Mouse (Mus musculus) embryonic facial prominence, embryonic 14.5 days (tissue): ENCODE results near the gene Lyrm9. TPM values are rescaled to one million over a fixed set of nuclear protein-coding genes. Genes with fewer than 3 reads are reported as not detected.

Source experiments
- ATAC-seq: fragments of 200-750 bp; cut with Nextera tagmentation; 2 replicates; pipeline ENCODE4 v1.8.0; 2017; ENCODE audit warnings: low read depth, moderate number of reproducible peaks, moderate TSS enrichment
- DNase-seq: peaks from one replicate; pipeline ENCODE4 v3.0.0-alpha.2; 2015; ENCODE audit warnings: low spot score
- H3K27ac ChIP-seq: fragments of 300-500 bp; sonication (generic); replicated peaks from 2 replicates; pipeline ENCODE4 v1.5.1; 2014; ENCODE audit warnings: low read depth, mild to moderate bottlenecking, low read length, moderate library complexity
- H3K27me3 ChIP-seq: fragments of 300-500 bp; sonication (generic); replicated peaks from 2 replicates; pipeline ENCODE4 v1.6.1; 2014; ENCODE audit warnings: low read length; ENCODE audit not compliant: control insufficient read depth, insufficient read depth
- H3K36me3 ChIP-seq: fragments of 300-500 bp; sonication (generic); 2 replicates; pipeline ENCODE4 v1.6.1; 2014; ENCODE audit warnings: low read length, mixed read lengths; ENCODE audit not compliant: control insufficient read depth, insufficient read depth
- H3K4me1 ChIP-seq: fragments of 300-500 bp; sonication (generic); 2 replicates; pipeline ENCODE4 v1.6.1; 2014; ENCODE audit warnings: antibody characterized with exemption, low read length; ENCODE audit not compliant: control insufficient read depth, insufficient read depth
- H3K4me2 ChIP-seq: fragments of 300-500 bp; sonication (generic); 2 replicates; pipeline ENCODE4 v1.6.1; 2014; ENCODE audit warnings: low read depth, mild to moderate bottlenecking, low read length, moderate library complexity, mixed read lengths
- H3K4me3 ChIP-seq: fragments of 300-500 bp; sonication (generic); 2 replicates; pipeline ENCODE4 v1.5.1; 2014; ENCODE audit warnings: low read depth, mild to moderate bottlenecking, low read length
- H3K9ac ChIP-seq: fragments of 300-500 bp; sonication (generic); 2 replicates; pipeline ENCODE4 v1.6.1; 2014; ENCODE audit warnings: low read depth, mild to moderate bottlenecking, low read length, moderate library complexity, mixed read lengths
- H3K9me3 ChIP-seq: fragments of 300-500 bp; sonication (generic); 2 replicates; pipeline ENCODE4 v1.6.1; 2016; ENCODE audit warnings: low read length; ENCODE audit not compliant: control insufficient read depth
- WGBS: fragments of 180-500 bp; shearing (Covaris S2); extraction: QIAGEN DNeasy Blood & Tissue Kit; methylation state at CpG from one replicate; pipeline ENCODE4 v1.1.7; 2014; 5-methylcytosine and 5-hydroxymethylcytosine counted together
- polyA plus RNA-seq: library from polyadenylated mRNA; unstranded; fragments of >200 nt; fragmentation: Nextera tagmentation; extraction: Ambion mirVana; gene quantifications from 2 replicates; pipeline ENCODE4 v1.2.1, GENCODE M21; 2014

Gene Lyrm9
- 10.5 and 14.2 TPM in 2 replicates for polyA plus RNA-seq

GRCm38 (mm10) chr11:78826442-78827013 is at the start of gene Lyrm9:
Gene Lyrm9 (plus strand): TSS chr11:78826584.
- Histone ChIP-seq H3K4me1 (peaks cover 10% of the 10 kb centered on the region), H3K4me2 (peak within 1 kb of the TSS; percentile 81), H3K27ac (0 out of 2 replicates have a peak within 1 kb of the TSS, but pooled peaks have one; percentile 15), H3K4me3 (peak within 1 kb of the TSS; percentile 63), H3K9me3 (no peaks in the 10 kb centered on the region), H3K27me3 (no peaks in the 10 kb centered on the region), H3K36me3 (no peaks in the 10 kb centered on the region), H3K9ac (peak within 1 kb of the TSS; percentile 72)
- DNase-seq (peak; percentile 92), ATAC-seq (peak; percentile 92)
- 0% methylated on average over 18 of the region's 51 CpGs for WGBS

- H3K4me3 ChIP-seq: no peak overlapping the region
- DNase-seq: no peak
- no peak overlapping the region for H3K27ac ChIP-seq
- ATAC-seq: no peak
- no peaks in the 10 kb centered on the region for H3K36me3 ChIP-seq
- WGBS: 49% methylated on average over 10 of the region's 10 CpGs
- no peak overlapping the region for H3K9ac ChIP-seq
- H3K4me1 ChIP-seq: no peaks in the 10 kb centered on the region
- H3K27me3 ChIP-seq: no peaks in the 10 kb centered on the region
- no peaks in the 10 kb centered on the region for H3K9me3 ChIP-seq
- no peak overlapping the region for H3K4me2 ChIP-seq
Observed at GRCm38 (mm10) chr11:78777851-78778680, 48.3 kb upstream of the Lyrm9 start.

GRCm38 (mm10) chr11:78780002-78780401 is 46.4 kb upstream of the Lyrm9 start:
- Histone ChIP-seq H3K36me3 (no peaks in the 10 kb centered on the region), H3K27me3 (no peaks in the 10 kb centered on the region), H3K4me3 (no peak overlapping the region), H3K9ac (no peak overlapping the region), H3K27ac (no peak overlapping the region), H3K4me1 (no peaks in the 10 kb centered on the region), H3K9me3 (no peaks in the 10 kb centered on the region), H3K4me2 (no peak overlapping the region)
- 94% methylated on average over 3 of the region's 3 CpGs for WGBS
- ATAC-seq: no peak
- DNase-seq: no peak

- Histone ChIP-seq H3K4me1 (no peaks in the 10 kb centered on the region), H3K9ac (no peak overlapping the region), H3K9me3 (no peaks in the 10 kb centered on the region), H3K4me3 (no peak overlapping the region), H3K4me2 (no peak overlapping the region), H3K36me3 (no peaks in the 10 kb centered on the region), H3K27me3 (no peaks in the 10 kb centered on the region), H3K27ac (no peak overlapping the region)
- DNase-seq (no peak), ATAC-seq (no peak; the same call in 1 of the 2 replicates)
- whole genome bisulfite sequencing: 68% methylated on average over 3 of the region's 3 CpGs
Observed at GRCm38 (mm10) chr11:78780571-78780970, 45.8 kb upstream of the Lyrm9 start.

GRCm38 (mm10) chr11:78782326-78782725 is 44.1 kb upstream of the Lyrm9 start:
- DNase-seq: no peak
- no peak overlapping the region for H3K9ac ChIP-seq
- H3K36me3 ChIP-seq: no peaks in the 10 kb centered on the region
- 80% methylated on average over 5 of the region's 5 CpGs for WGBS
- H3K27ac ChIP-seq: no peak overlapping the region
- no peaks in the 10 kb centered on the region for H3K9me3 ChIP-seq
- no peak for ATAC-seq
- no peaks in the 10 kb centered on the region for H3K4me1 ChIP-seq
- no peak overlapping the region for H3K4me2 ChIP-seq
- H3K27me3 ChIP-seq: no peaks in the 10 kb centered on the region
- no peak overlapping the region for H3K4me3 ChIP-seq

- 54% methylated on average over 9 of the region's 9 CpGs for WGBS
Observed at GRCm38 (mm10) chr11:78782791-78783347, 43.5 kb upstream of the Lyrm9 start.

GRCm38 (mm10) chr11:78786013-78786431 is 40.4 kb upstream of the Lyrm9 start:
- no peaks in the 10 kb centered on the region for H3K36me3 ChIP-seq
- ATAC-seq (no peak), DNase-seq (no peak)
- no peaks in the 10 kb centered on the region for H3K4me1 ChIP-seq
- no peak overlapping the region for H3K4me3 ChIP-seq
- H3K9me3 ChIP-seq: no peaks in the 10 kb centered on the region
- no peak overlapping the region for H3K27ac ChIP-seq
- WGBS: 40% methylated on average over 7 of the region's 7 CpGs
- H3K9ac ChIP-seq: no peak overlapping the region
- H3K4me2 ChIP-seq: no peak overlapping the region
- no peaks in the 10 kb centered on the region for H3K27me3 ChIP-seq

More at GRCm38 (mm10) chr11:78782791-78783347, 43.5 kb upstream of the Lyrm9 start:
- no peaks in the 10 kb centered on the region for H3K36me3 ChIP-seq
- H3K4me3 ChIP-seq: no peak overlapping the region
- no peak overlapping the region for H3K4me2 ChIP-seq
- H3K9ac ChIP-seq: no peak overlapping the region
- DNase-seq (no peak), ATAC-seq (no peak)
- H3K27me3 ChIP-seq: no peaks in the 10 kb centered on the region
- no peaks in the 10 kb centered on the region for H3K4me1 ChIP-seq
- H3K9me3 ChIP-seq: no peaks in the 10 kb centered on the region
- H3K27ac ChIP-seq: no peak overlapping the region

- no peak overlapping the region for H3K4me3 ChIP-seq
- no peak overlapping the region for H3K4me2 ChIP-seq
- 85% methylated on average over 11 of the region's 11 CpGs for WGBS
Observed at GRCm38 (mm10) chr11:78789370-78790060, 36.9 kb upstream of the Lyrm9 start.

More at GRCm38 (mm10) chr11:78789370-78790060, 36.9 kb upstream of the Lyrm9 start:
- Histone ChIP-seq H3K9ac (no peak overlapping the region), H3K4me1 (peaks cover 10% of the 10 kb centered on the region; the same call in 1 of the 2 replicates), H3K27ac (no peak overlapping the region), H3K27me3 (no peaks in the 10 kb centered on the region), H3K9me3 (no peaks in the 10 kb centered on the region), H3K36me3 (no peaks in the 10 kb centered on the region)
- ATAC-seq (no peak), DNase-seq (no peak)
